In the genomic region with DNA sequence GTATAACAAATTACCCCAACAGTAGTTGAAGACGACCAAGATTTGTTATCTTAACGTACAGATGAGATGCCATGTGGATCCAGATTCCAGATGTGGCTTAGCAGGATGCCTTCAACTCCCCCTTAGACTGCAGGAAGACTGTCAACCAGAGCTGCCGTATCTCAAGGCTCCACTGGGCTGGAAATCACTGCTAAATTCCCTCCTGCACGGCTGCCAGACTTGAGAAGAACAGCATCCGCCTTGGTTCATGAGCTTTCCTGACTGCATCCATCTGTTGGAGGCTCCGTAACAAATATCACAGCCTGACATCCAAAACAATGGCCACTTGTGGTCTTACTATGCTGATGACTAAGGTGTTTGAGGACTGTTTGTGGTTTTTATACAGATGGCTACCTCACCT, we compare ENCODE assay signal across 17 mouse cellular contexts.
DNase-seq lines count a peak whose midpoint lies in the region; ATAC-seq lines count a peak whose summit lies in the region.
"Had no signal": no experiment of that assay in that cellular context is flagged by ENCODE, and none has a peak within 500 bp of the region (broad histone marks: within the 10 kb centered on the region; RNA-seq: fewer than 3 reads in every experiment).

No protein-coding gene starts in this region.

- no peaks in the 10 kb centered on the region for H3K9me3 ChIP-seq in heart, embryonic 11.5 days (replicated peaks; ENCODE audit: control insufficient read depth, low read length)
- no peaks in the 10 kb centered on the region for H3K9me3 ChIP-seq in neural tube, embryonic 15.5 days (replicated peaks)
- H3K9me3 ChIP-seq: embryonic facial prominence, embryonic 12.5 days; forebrain, embryonic 15.5 days; heart, embryonic 15.5 days; hindbrain, embryonic 15.5 days had no signal

- H3K9ac ChIP-seq in heart, embryonic 11.5 days (ENCODE audit: low read depth, low read length), result no peak overlapping the region
- no peak overlapping the region for H3K9ac ChIP-seq in neural tube, embryonic 15.5 days (replicated peaks)
- H3K9ac ChIP-seq: embryonic facial prominence, embryonic 12.5 days; forebrain, embryonic 15.5 days; heart, embryonic 15.5 days; hindbrain, embryonic 15.5 days had no signal

- peak; percentile 26 to 32 for DNase-seq in cerebellum, postnatal 10 days
- DNase-seq in cerebellum, adult 8-10 months, result no peak
- DNase-seq in heart, postnatal 4 days, result peak; percentile 26
- DNase-seq in kidney, postnatal 4 days, result peak; percentile 38 to 56
- no peak for DNase-seq in kidney, adult 18-20 months
- DNase-seq: adrenal gland, adult 8-10 months; adrenal gland, postnatal 36 days; cerebellum, adult 2 months; gastrocnemius, postnatal 36 days; heart, adult 11 months had no signal

- H3K4me2 ChIP-seq in heart, embryonic 11.5 days, result no peak overlapping the region
- no peak overlapping the region for H3K4me2 ChIP-seq in neural tube, embryonic 15.5 days
- H3K4me2 ChIP-seq: embryonic facial prominence, embryonic 12.5 days; forebrain, embryonic 15.5 days; heart, embryonic 15.5 days; hindbrain, embryonic 15.5 days had no signal

- H3K4me1 ChIP-seq in heart, embryonic 11.5 days (ENCODE audit: control insufficient read depth, insufficient read depth, low read length), result no peaks in the 10 kb centered on the region
- H3K4me1 ChIP-seq in neural tube, embryonic 15.5 days, result peaks cover 5% of the 10 kb centered on the region; the same call in 1 of the 2 replicates
- H3K4me1 ChIP-seq: embryonic facial prominence, embryonic 12.5 days; forebrain, embryonic 15.5 days; heart, embryonic 15.5 days had no signal

- 52% methylated on average over 6 of the region's 6 CpGs for WGBS in heart, embryonic 11.5 days (ENCODE audit: insufficient replicate concordance)
- 63% methylated on average over 6 of the region's 6 CpGs for WGBS in neural tube, embryonic 15.5 days

- ATAC-seq in heart, embryonic 11.5 days (replicated peaks; ENCODE audit: insufficient number of reproducible peaks, low FRiP score, low TSS enrichment), result no peak
- ATAC-seq in neural tube, embryonic 15.5 days (ENCODE audit: low FRiP score), result no peak
- ATAC-seq: forebrain, embryonic 15.5 days; intestine, embryonic 16.5 days had no signal

- H3K4me3 ChIP-seq in heart, embryonic 11.5 days (ENCODE audit: low read depth, low read length), result no peak overlapping the region
- no peak overlapping the region for H3K4me3 ChIP-seq in neural tube, embryonic 15.5 days (replicated peaks)
- H3K4me3 ChIP-seq: embryonic facial prominence, embryonic 12.5 days; forebrain, embryonic 15.5 days; heart, embryonic 15.5 days; hindbrain, embryonic 15.5 days had no signal

- H3K27me3 ChIP-seq in heart, embryonic 11.5 days (ENCODE audit: control insufficient read depth, insufficient read depth, low read length), result no peaks in the 10 kb centered on the region
- H3K27me3 ChIP-seq in neural tube, embryonic 15.5 days (replicated peaks), result no peaks in the 10 kb centered on the region
- H3K27me3 ChIP-seq: embryonic facial prominence, embryonic 12.5 days; forebrain, embryonic 15.5 days; hindbrain, embryonic 15.5 days had no signal

- H3K36me3 ChIP-seq in heart, embryonic 11.5 days (ENCODE audit: control insufficient read depth, insufficient read depth, low read length), result no peaks in the 10 kb centered on the region
- no peaks in the 10 kb centered on the region for H3K36me3 ChIP-seq in neural tube, embryonic 15.5 days
- H3K36me3 ChIP-seq: embryonic facial prominence, embryonic 12.5 days; forebrain, embryonic 15.5 days; heart, embryonic 15.5 days; hindbrain, embryonic 15.5 days had no signal

- H3K27ac ChIP-seq in heart, embryonic 11.5 days (ENCODE audit: low read depth, low read length), result no peak overlapping the region
- no peak overlapping the region for H3K27ac ChIP-seq in neural tube, embryonic 15.5 days (replicated peaks)
- H3K27ac ChIP-seq: embryonic facial prominence, embryonic 12.5 days; forebrain, embryonic 15.5 days; heart, embryonic 15.5 days; hindbrain, embryonic 15.5 days had no signal

Comparison
In these comparisons a context has a peak if more than half of its experiments do, and no peak if none do; other contexts are left out.
1. DNase-seq: peak in cerebellum, postnatal 10 days (2 of 2), heart, postnatal 4 days (single experiment) and kidney, postnatal 4 days (2 of 2); none in cerebellum, adult 8-10 months (single experiment) and kidney, adult 18-20 months (single experiment).